Mouse (Mus musculus) thymus, adult 2 months (tissue): Measurements from ENCODE around the gene Natd1.

Experiments
- CTCF ChIP-seq: fragments of 200-500 bp; IDR thresholded peaks from 2 replicates; pipeline ENCODE4 v1.5.1; 2012; ENCODE audit warnings: mild to moderate bottlenecking, control low read depth, low read length, moderate library complexity, borderline replicate concordance; ENCODE audit not compliant: control insufficient read depth, poor library complexity, insufficient read depth; ENCODE audit errors: extremely low read depth
- POLR2A ChIP-seq: fragments of 200-500 bp; IDR thresholded peaks from 2 replicates; pipeline ENCODE4 v1.6.1; 2012; ENCODE audit warnings: mild to moderate bottlenecking, low read length, control low read depth, moderate library complexity; ENCODE audit not compliant: control insufficient read depth, poor library complexity, insufficient read depth; ENCODE audit errors: extremely low read depth

DNA sequence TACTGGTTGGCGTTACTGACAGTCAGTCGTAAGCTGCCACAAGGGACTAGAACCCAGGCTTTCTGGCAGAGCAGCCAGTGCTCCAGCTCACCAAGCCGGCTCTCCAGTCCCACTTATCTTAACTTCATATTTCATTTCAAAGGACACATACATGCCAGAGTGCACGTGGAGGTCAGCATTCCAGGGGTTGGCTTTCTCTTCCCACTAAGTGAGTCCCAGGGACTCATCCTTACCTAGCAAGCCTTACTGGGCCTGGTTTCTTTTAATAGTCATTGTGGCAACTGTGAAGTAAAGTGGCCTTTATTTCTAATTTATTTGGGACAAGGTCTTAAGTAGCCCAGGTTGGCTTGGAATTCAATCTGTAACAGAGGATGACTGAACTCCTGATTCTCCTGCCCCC, 43.1 kb downstream of the Natd1 start:
- TF ChIP-seq POLR2A (no peak), CTCF (no peak)
